Mouse (Mus musculus) lung, embryonic 14.5 days (tissue): ENCODE results near the gene Crx. TPM values are rescaled to one million over a fixed set of nuclear protein-coding genes. Genes with fewer than 3 reads are reported as not detected.

Experiments used
- ATAC-seq: fragments of 200-750 bp; cut with Nextera tagmentation; 2 replicates; pipeline ENCODE4 v1.8.0; 2017; ENCODE audit warnings: mild to moderate bottlenecking, moderate TSS enrichment, moderate library complexity; ENCODE audit not compliant: insufficient read depth
- DNase-seq: peaks from one replicate; pipeline ENCODE4 v3.0.0-alpha.2; 2015
- H3K27ac ChIP-seq: fragments of 300-500 bp; sonication (generic); 2 replicates; pipeline ENCODE4 v1.5.1; 2014; ENCODE audit warnings: low read depth, mild to moderate bottlenecking, moderate library complexity
- H3K27me3 ChIP-seq: fragments of 300-500 bp; sonication (generic); 2 replicates; pipeline ENCODE4 v1.6.1; 2014; ENCODE audit warnings: low read length, control low read depth; ENCODE audit not compliant: insufficient read depth
- H3K36me3 ChIP-seq: fragments of 300-500 bp; sonication (generic); 2 replicates; pipeline ENCODE4 v1.6.1; 2014; ENCODE audit warnings: control low read depth; ENCODE audit not compliant: insufficient read depth
- H3K4me1 ChIP-seq: fragments of 300-500 bp; sonication (generic); 2 replicates; pipeline ENCODE4 v1.6.1; 2014; ENCODE audit warnings: antibody characterized with exemption, control low read depth; ENCODE audit not compliant: insufficient read depth
- H3K4me2 ChIP-seq: fragments of 300-500 bp; sonication (generic); 2 replicates; pipeline ENCODE4 v1.6.1; 2014; ENCODE audit warnings: mild to moderate bottlenecking
- H3K4me3 ChIP-seq: fragments of 300-500 bp; sonication (generic); 2 replicates; pipeline ENCODE4 v1.5.1; 2014; ENCODE audit warnings: low read depth, low read length
- H3K9ac ChIP-seq: fragments of 300-500 bp; sonication (generic); 2 replicates; pipeline ENCODE4 v1.6.1; 2014
- H3K9me3 ChIP-seq: fragments of 300-500 bp; sonication (generic); 2 replicates; pipeline ENCODE4 v1.6.1; 2016; ENCODE audit warnings: low read depth, low read length, control low read depth
- CTCF ChIP-seq: IDR thresholded peaks from 2 replicates; pipeline ENCODE4 v1.5.1; 2016; ENCODE audit warnings: antibody characterized with exemption, low read depth
- WGBS: fragments of 180-500 bp; shearing (Covaris S2); extraction: QIAGEN DNeasy Blood & Tissue Kit; methylation state at CpG from one replicate; pipeline ENCODE4 v1.1.7; 2014; 5-methylcytosine and 5-hydroxymethylcytosine counted together
- polyA plus RNA-seq: library from polyadenylated mRNA; unstranded; fragments of >200 nt; fragmentation: Nextera tagmentation; extraction: Ambion mirVana; gene quantifications from 2 replicates; pipeline ENCODE4 v1.2.1, GENCODE M21; 2014

Crx gene
- polyA plus RNA-seq, 1 experiment from 2014 or later = not detected

DNA sequence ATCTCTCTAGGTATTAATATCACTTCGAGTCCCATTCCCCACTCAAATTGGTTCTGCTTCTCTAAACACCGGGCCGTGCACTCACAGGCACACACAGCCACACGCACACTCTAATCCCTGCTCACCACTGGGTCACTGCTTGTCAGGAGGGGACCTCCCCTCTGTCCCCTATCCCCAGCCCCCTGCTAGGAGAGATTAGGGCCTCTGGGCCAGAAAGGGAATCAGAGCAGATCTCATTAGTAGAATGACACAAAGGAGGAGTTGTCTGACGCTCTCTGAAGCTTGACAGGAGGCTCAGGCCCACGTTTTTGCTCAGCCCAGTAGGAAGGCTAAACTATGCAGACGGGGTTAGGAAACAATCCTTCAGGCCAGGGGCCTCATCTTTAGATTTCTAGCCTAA, 1.6 kb upstream of the Crx start:
- no peak overlapping the region for H3K4me3 ChIP-seq
- H3K27ac ChIP-seq = no peak overlapping the region
- H3K27me3 ChIP-seq = no peaks in the 10 kb centered on the region
- no peak overlapping the region for H3K4me2 ChIP-seq
- no peak for DNase-seq
- no peak for TF ChIP-seq CTCF
- WGBS = 15% methylated on average over 7 of the region's 7 CpGs
- ATAC-seq = no peak
- H3K4me1 ChIP-seq = no peaks in the 10 kb centered on the region
- H3K9me3 ChIP-seq = no peaks in the 10 kb centered on the region
- H3K9ac ChIP-seq = no peak overlapping the region
- H3K36me3 ChIP-seq = no peaks in the 10 kb centered on the region

DNA sequence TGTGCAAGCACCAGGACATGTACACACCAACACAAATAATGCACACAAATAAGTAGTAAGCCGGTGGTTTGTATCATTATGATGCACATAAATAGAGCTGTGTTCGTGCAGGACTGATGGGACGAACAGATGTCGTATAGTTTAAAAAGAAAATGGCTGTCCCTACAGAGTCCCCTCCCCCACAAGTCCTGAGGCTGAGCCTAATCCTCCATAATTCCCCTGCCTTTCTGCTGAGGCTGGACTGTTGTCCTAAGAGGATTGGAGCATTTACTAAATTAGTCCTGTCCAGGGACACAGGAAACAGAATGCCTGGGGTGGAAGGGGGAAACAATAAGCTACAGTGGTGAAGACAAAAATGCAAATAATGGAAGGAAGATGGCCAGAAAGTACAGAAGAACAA, 15.7 kb downstream of the Crx start:
- Histone ChIP-seq H3K9me3 (no peaks in the 10 kb centered on the region), H3K36me3 (no peaks in the 10 kb centered on the region), H3K4me1 (no peaks in the 10 kb centered on the region), H3K27me3 (no peaks in the 10 kb centered on the region), H3K4me3 (no peak overlapping the region), H3K27ac (no peak overlapping the region), H3K9ac (no peak overlapping the region), H3K4me2 (no peak overlapping the region)
- DNase-seq = no peak
- WGBS = 79% methylated on average over 4 of the region's 4 CpGs
- TF ChIP-seq CTCF = no peak
- ATAC-seq = no peak

DNA sequence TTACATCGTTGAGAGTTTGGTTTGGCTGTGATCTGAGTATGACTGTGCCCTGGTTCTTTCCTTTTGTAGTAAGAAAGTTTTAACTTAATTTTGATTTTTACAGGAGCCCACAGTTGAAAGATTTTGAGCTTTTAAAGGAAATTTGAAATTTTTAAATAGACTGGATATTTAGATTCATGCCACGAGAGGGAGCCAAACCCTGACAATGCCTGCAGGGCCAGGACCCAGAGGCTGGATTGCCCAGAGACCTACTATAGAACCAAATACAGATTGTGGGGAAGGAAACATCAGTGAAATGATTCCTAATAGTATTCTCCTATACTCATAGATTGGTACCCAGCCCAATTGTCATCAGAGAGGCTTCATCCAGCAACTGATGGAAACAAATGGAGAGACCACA, 20.1 kb downstream of the Crx start:
- no peak for TF ChIP-seq CTCF
- DNase-seq = peak; percentile 2
- H3K36me3 ChIP-seq = no peaks in the 10 kb centered on the region

DNA sequence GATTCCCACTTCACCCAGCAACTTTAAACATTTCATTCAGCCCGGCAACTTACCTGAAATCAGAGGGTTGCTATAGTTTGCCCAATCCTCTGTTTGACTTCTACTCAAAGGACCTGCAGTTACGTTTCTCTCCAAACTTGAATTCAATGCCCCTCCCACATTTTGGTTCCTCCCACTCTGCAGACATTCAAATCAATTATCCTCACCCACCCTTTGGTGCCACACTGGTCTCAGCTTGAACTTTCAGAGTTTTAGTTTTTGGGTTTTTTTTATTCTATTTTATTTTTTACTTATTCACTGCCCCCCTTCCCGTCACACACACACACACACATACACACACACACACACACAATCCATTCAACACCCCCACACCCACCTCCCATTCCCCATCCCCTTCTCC, 40.2 kb downstream of the Crx start, which contains the start of gene Obox6:
TSS of gene Obox6 (minus strand) at position 101 of the 400 bp plus-strand sequence.
- Histone ChIP-seq H3K4me2 (no peak within 1 kb of the TSS), H3K4me1 (no peaks in the 10 kb centered on the region), H3K27me3 (no peaks in the 10 kb centered on the region), H3K9ac (no peak within 1 kb of the TSS), H3K36me3 (no peaks in the 10 kb centered on the region), H3K27ac (no peak within 1 kb of the TSS), H3K9me3 (peaks cover 3% of the 10 kb centered on the region; the same call in 1 of the 2 replicates), H3K4me3 (no peak within 1 kb of the TSS)
- DNase-seq (no peak), ATAC-seq (no peak)
- no peak for TF ChIP-seq CTCF
- WGBS = 90% methylated on average over 3 of the region's 3 CpGs

More for the DNA sequence above, 20.1 kb downstream of the Crx start:
- Histone ChIP-seq H3K27me3 (no peaks in the 10 kb centered on the region), H3K9ac (no peak overlapping the region), H3K4me3 (no peak overlapping the region), H3K27ac (no peak overlapping the region), H3K9me3 (no peaks in the 10 kb centered on the region), H3K4me1 (no peaks in the 10 kb centered on the region), H3K4me2 (no peak overlapping the region)
- 46% methylated on average over 2 of the region's 2 CpGs for WGBS
- no peak for ATAC-seq

Other genes starting within 250 kb of the Crx start
- gene Obox3, start 240.1 kb downstream of the Crx start, polyA plus RNA-seq = not detected in 2 replicates
- not detected in 2 replicates for gene Obox5, start 129.8 kb downstream of the Crx start, polyA plus RNA-seq
- gene Obox6, start 40.3 kb downstream of the Crx start, polyA plus RNA-seq = not detected in 2 replicates
- not detected in 2 replicates for gene Crxos, start 2.6 kb upstream of the Crx start, polyA plus RNA-seq
- gene Selenow, start 42.4 kb upstream of the Crx start, polyA plus RNA-seq = 909 and 927 TPM in 2 replicates
- 184 and 187 TPM in 2 replicates for gene Nop53, start 66.1 kb upstream of the Crx start, polyA plus RNA-seq
- gene Ehd2, start 87.6 kb upstream of the Crx start, polyA plus RNA-seq = 61.2 and 67.5 TPM in 2 replicates
- 8.7 and 9.6 TPM in 2 replicates for gene Bicra, start 168.0 kb upstream of the Crx start, polyA plus RNA-seq
- gene Zfp541, start 181.8 kb upstream of the Crx start, polyA plus RNA-seq = 0.16 TPM in 1 of 2 replicates, not detected in the other
- 168 and 176 TPM in 2 replicates for gene Napa, start 218.5 kb upstream of the Crx start, polyA plus RNA-seq
- 26.6 and 26.7 TPM in 2 replicates for gene Kptn, start 239.9 kb upstream of the Crx start, polyA plus RNA-seq
- 0.12 and 0.17 TPM in 2 replicates for gene Slc8a2, start 249.9 kb upstream of the Crx start, polyA plus RNA-seq